Mouse (Mus musculus): ENCODE data around the gene Olfr319.

- TF ChIP-seq POLR2A (IDR thresholded peaks at IDR 0.05; ENCODE audit: low read depth, low read length) (no peak), CTCF (conservative IDR thresholded peaks at IDR 0.05 in 1 of 2, IDR thresholded peaks at IDR 0.05 in 1 of 2; ENCODE audit: low read depth in 2 of 2, low read length in 2 of 2) (no peak), RAD21 (IDR thresholded peaks at IDR 0.05; ENCODE audit: low read depth, low read length) (no peak), BHLHE40 (IDR thresholded peaks at IDR 0.05; ENCODE audit: low read depth, low read length) (no peak), E2F4 (IDR thresholded peaks at IDR 0.05; ENCODE audit: insufficient replicate concordance, low read depth, low read length) (no peak)
These were observed 25.0 kb downstream of the Olfr319 start, which contains the start of gene Olfr318 for GRCm38 (mm10) chr11:58723914-58724313.
